Mouse (Mus musculus): ENCODE data around the gene Rdh16.
"Not testable (repeated sequence)": the region's sequence is repeated elsewhere in the genome, so short reads cannot be mapped to it uniquely, and the experiment has no call there.

The Rdh16 gene

GRCm38 (mm10) chr10:127800891-127801290, at the start of gene Rdh16:
Rdh16 (plus strand) TSS chr10:127801152.
- no peak for DNase-seq (ENCODE audit: low read depth, low spot score)

DNA sequence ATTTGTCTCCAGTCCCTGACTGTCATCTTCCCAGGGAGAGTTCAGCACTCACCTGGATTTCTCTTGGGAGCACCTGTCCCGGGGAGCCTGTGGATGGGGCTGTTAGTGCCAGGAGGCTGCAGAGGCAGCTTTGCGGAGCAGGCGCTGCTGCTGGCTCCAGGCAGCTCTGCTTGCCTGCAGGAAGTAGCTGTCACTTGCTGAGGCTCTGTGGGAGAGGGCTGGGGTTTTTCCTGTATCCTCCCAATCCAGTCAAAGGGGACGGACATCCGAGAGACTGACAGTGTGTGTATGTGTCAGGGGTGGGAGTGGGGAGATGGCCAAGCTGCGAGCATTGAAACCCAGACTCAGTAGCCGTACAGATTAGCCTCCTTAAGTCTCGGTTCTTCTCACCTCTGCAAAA, 49.4 kb upstream of the Rdh16 start, which contains the start of gene Gpr182:
Gene Gpr182 (minus strand): TSS at position 185 of the 400 bp plus-strand sequence.
- no peak for DNase-seq (ENCODE audit: low read depth, low spot score)

GRCm38 (mm10) chr10:127754566-127755166, 46.3 kb upstream of the Rdh16 start:
- no peak for DNase-seq (ENCODE audit: low read depth, low spot score)

- DNase-seq (ENCODE audit: low read depth, low spot score), result no peak
Measured at GRCm38 (mm10) chr10:127755246-127755645, 45.7 kb upstream of the Rdh16 start.

GRCm38 (mm10) chr10:127755770-127756468, 45.0 kb upstream of the Rdh16 start:
- no peak for DNase-seq (ENCODE audit: low read depth, low spot score)

- peak; percentile 20 for DNase-seq (ENCODE audit: low read depth, low spot score)
Measured at GRCm38 (mm10) chr10:127759181-127760110, 41.5 kb upstream of the Rdh16 start, which contains the start of the genes Rdh1 and Rdh16f1. Rdh1 (plus strand) TSS chr10:127759721. Rdh16f1 (plus strand) TSS chr10:127759787.

- DNase-seq (ENCODE audit: low read depth, low spot score), result not testable (repeated sequence)
Measured at GRCm38 (mm10) chr10:127762926-127763325, 38.0 kb upstream of the Rdh16 start.

GRCm38 (mm10) chr10:127763914-127764680, 36.9 kb upstream of the Rdh16 start:
- DNase-seq (ENCODE audit: low read depth, low spot score), result no peak

DNA sequence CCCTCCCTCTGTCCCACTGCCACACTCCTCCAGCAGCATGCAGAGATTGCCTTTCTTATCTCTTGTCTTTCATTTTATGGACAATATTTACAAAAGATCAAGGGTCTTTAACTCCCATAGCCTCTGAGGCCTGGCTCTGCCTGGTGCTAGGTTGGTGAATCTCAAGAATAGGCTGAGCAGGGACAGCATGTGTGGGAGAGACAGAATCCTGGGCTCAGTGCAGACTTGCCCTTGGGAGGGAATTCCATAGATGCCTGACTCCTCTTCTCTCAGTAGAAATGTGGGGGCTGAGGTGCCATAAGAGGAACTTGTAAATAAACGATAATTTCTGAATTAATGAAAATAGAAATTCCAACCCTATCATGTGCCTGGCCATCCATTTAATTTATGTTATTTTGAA, 34.4 kb upstream of the Rdh16 start:
- no peak for DNase-seq (ENCODE audit: low read depth, low spot score)

DNA sequence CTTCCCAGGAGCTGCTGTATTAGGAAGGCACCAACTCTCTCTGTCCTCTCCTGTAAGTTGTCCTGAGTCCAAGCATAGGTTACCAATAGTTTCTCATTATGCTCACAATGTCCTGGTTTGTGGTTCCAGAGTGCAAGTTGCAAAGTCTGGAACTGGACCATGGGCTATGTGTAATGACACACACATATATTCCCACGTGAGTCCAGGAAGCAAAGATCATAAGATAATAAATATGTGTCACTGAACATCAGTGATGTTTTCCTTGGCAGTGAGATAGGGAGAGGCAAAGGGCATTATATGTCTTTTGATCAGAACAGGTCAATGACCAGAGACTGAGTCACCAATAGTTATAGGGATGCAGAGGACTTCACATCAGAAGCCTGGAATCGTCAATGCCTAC, 24.9 kb upstream of the Rdh16 start, which contains the start of gene Rdh9:
Gene Rdh9 (plus strand): TSS at position 376 of the 400 bp plus-strand sequence.
- DNase-seq (ENCODE audit: low read depth, low spot score), result no peak

GRCm38 (mm10) chr10:127782321-127782720, 18.6 kb upstream of the Rdh16 start:
- not testable (repeated sequence) for DNase-seq (ENCODE audit: low read depth, low spot score)

- DNase-seq (ENCODE audit: low read depth, low spot score), result not testable (repeated sequence)
Measured at GRCm38 (mm10) chr10:127785411-127785810, 15.5 kb upstream of the Rdh16 start.

DNA sequence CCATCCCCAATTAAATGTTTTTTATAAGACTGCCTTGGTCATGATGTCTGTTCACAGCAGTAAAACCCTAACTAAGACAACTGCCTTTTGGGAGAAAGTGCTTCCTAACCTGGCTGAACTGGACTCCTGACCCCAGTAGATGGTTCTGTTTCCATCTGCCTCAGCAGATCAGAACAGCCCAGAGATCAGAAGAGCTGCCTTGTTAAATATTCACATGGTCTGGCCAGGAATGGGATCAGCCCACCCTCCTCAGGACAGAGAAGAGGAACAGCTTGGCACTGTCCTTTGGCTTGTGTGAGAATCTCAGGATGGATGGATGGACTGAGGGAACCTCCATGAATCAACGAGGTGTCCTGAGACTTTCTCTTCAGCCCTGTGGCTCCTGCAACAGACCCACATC, 1.7 kb upstream of the Rdh16 start:
- DNase-seq (ENCODE audit: low read depth, low spot score), result no peak

DNA sequence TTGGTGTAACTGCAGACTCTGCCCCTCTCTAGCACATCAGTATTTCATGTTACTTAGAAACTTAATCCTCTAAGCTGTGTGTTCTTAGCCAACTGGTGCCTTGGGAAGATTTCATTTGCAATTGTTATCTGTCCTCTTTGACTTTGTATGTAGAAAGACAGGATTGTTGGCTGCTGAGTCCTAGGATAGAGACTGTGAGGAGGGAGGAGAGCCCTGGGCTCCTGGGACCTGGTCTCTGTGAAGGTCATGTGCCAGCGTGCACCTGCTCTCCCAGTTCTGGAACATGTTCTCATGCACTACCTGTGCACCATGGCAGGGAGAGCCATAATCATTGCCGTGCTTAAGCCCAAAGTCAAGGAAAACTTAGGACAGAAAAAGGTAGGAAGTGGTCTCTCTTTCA, 660 bp downstream of the Rdh16 start:
- no peak for DNase-seq (ENCODE audit: low read depth, low spot score)

GRCm38 (mm10) chr10:127802236-127802635, 1.3 kb downstream of the Rdh16 start:
- DNase-seq (ENCODE audit: low read depth, low spot score), result no peak

GRCm38 (mm10) chr10:127804416-127804815, 3.5 kb downstream of the Rdh16 start:
- DNase-seq (ENCODE audit: low read depth, low spot score), result no peak

GRCm38 (mm10) chr10:127815888-127816287, 14.9 kb downstream of the Rdh16 start:
- DNase-seq (ENCODE audit: low read depth, low spot score), result no peak

GRCm38 (mm10) chr10:127817268-127817910, 16.4 kb downstream of the Rdh16 start:
- not testable (repeated sequence) for DNase-seq (ENCODE audit: low read depth, low spot score)

DNA sequence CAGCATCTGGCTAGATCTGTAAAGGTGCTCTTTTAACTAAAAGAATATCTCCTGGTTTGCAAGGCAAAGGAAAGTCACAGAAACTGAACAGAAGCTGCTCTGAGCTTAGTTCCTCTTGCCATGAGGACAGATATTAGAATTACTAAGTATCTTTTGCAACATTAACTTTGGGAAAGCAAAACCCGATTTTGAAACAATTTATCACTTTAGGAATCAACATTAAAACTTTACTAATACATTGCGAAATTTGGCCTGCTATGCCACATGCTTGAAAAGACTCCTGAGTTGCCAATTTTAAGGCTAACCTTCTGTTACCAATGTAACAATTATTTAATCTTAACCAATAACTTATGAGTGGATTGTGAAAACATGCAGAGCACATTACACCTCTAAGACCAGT, 20.9 kb downstream of the Rdh16 start:
- not testable (repeated sequence) for DNase-seq (ENCODE audit: low read depth, low spot score)

GRCm38 (mm10) chr10:127825386-127825785, 24.4 kb downstream of the Rdh16 start:
- peak; percentile 43 for DNase-seq (ENCODE audit: low read depth, low spot score)

GRCm38 (mm10) chr10:127829121-127829520, 28.2 kb downstream of the Rdh16 start:
- no peak for DNase-seq (ENCODE audit: low read depth, low spot score)
